Mouse (Mus musculus): ENCODE measurements around the gene 1700022I11Rik.

1700022I11Rik gene

GRCm38 (mm10) chr4:42969304-42969703, at the start of gene 1700022I11Rik:
Gene 1700022I11Rik (plus strand): TSS chr4:42969604.
- DNase-seq (ENCODE audit: extremely low read depth, low read depth): no peak

- no peak for DNase-seq (ENCODE audit: extremely low read depth, low read depth)
These were observed 48.7 kb upstream of the 1700022I11Rik start for GRCm38 (mm10) chr4:42920726-42921125.

- DNase-seq (ENCODE audit: extremely low read depth, low read depth): no peak
These were observed 47.9 kb upstream of the 1700022I11Rik start for GRCm38 (mm10) chr4:42921536-42921935.

- DNase-seq (ENCODE audit: extremely low read depth, low read depth): no peak
These were observed 47.3 kb upstream of the 1700022I11Rik start for GRCm38 (mm10) chr4:42922056-42922455.

- DNase-seq (ENCODE audit: extremely low read depth, low read depth): no peak
These were observed 46.9 kb upstream of the 1700022I11Rik start for GRCm38 (mm10) chr4:42922461-42922860.

GRCm38 (mm10) chr4:42924095-42924710, 45.2 kb upstream of the 1700022I11Rik start:
- no peak for DNase-seq (ENCODE audit: extremely low read depth, low read depth)

- no peak for DNase-seq (ENCODE audit: extremely low read depth, low read depth)
These were observed 41.2 kb upstream of the 1700022I11Rik start for GRCm38 (mm10) chr4:42928209-42928608.

GRCm38 (mm10) chr4:42928952-42929351, 40.5 kb upstream of the 1700022I11Rik start:
- no peak for DNase-seq (ENCODE audit: extremely low read depth, low read depth)

- no peak for DNase-seq (ENCODE audit: extremely low read depth, low read depth)
These were observed 37.0 kb upstream of the 1700022I11Rik start for GRCm38 (mm10) chr4:42932229-42932969.

- DNase-seq (ENCODE audit: extremely low read depth, low read depth): peak; percentile 56
These were observed 35.8 kb upstream of the 1700022I11Rik start for GRCm38 (mm10) chr4:42933630-42934029.

- no peak for DNase-seq (ENCODE audit: extremely low read depth, low read depth)
These were observed 28.0 kb upstream of the 1700022I11Rik start for GRCm38 (mm10) chr4:42941396-42941795.

- DNase-seq (ENCODE audit: extremely low read depth, low read depth): no peak
These were observed 26.1 kb upstream of the 1700022I11Rik start for GRCm38 (mm10) chr4:42943341-42943740.

GRCm38 (mm10) chr4:42944185-42944584, 25.2 kb upstream of the 1700022I11Rik start:
- no peak for DNase-seq (ENCODE audit: extremely low read depth, low read depth)

GRCm38 (mm10) chr4:42945043-42945442, 24.4 kb upstream of the 1700022I11Rik start:
- no peak for DNase-seq (ENCODE audit: extremely low read depth, low read depth)

- no peak for DNase-seq (ENCODE audit: extremely low read depth, low read depth)
These were observed 24.0 kb upstream of the 1700022I11Rik start for GRCm38 (mm10) chr4:42945445-42945844.

GRCm38 (mm10) chr4:42945952-42946351, 23.5 kb upstream of the 1700022I11Rik start:
- no peak for DNase-seq (ENCODE audit: extremely low read depth, low read depth)

- DNase-seq (ENCODE audit: extremely low read depth, low read depth): no peak
These were observed 22.6 kb upstream of the 1700022I11Rik start for GRCm38 (mm10) chr4:42946733-42947290.

- no peak for DNase-seq (ENCODE audit: extremely low read depth, low read depth)
These were observed 20.9 kb upstream of the 1700022I11Rik start for GRCm38 (mm10) chr4:42948527-42948926.

GRCm38 (mm10) chr4:42949051-42949675, 20.2 kb upstream of the 1700022I11Rik start:
- no peak for DNase-seq (ENCODE audit: extremely low read depth, low read depth)

GRCm38 (mm10) chr4:42949676-42950051, 19.7 kb upstream of the 1700022I11Rik start, which contains the start of gene Dnajb5:
Gene Dnajb5 (plus strand): TSS chr4:42949814.
- peak; percentile 85 for DNase-seq (ENCODE audit: extremely low read depth, low read depth)

- peak; percentile 51 for DNase-seq (ENCODE audit: extremely low read depth, low read depth)
These were observed 19.3 kb upstream of the 1700022I11Rik start for GRCm38 (mm10) chr4:42950065-42950558.
